ENCODE assay signal across 8 mouse cellular contexts in the genomic region with DNA sequence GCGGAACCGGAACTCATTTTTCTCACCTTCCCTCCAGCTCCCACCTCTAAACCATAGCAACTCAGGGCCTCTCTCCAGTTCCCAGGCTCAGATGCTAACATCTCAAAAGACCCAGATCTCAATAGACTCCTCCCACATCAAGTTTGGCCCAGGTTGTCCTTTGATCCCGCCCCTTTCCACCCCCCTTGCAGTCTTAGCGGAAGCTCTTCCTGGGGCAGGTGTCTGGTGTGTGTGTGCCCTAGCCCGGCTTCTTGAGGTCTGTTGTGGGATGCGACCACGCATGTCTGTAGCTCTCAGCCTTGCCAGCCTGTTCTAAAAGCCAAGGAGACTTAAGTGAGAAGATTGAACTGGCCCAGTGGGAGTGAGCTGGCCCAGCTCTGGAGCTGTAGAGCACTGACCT. TPM values are rescaled to one million over a fixed set of nuclear protein-coding genes. Genes with fewer than 3 reads are reported as not detected.
A peak's percentile ranks its signal among the peaks of the same experiment; 100 is the strongest.
DNase-seq lines count a peak whose midpoint lies in the region; ATAC-seq and TF ChIP-seq lines count a peak whose summit lies in the region.

No protein-coding gene starts in this region.

- no peaks in the 10 kb centered on the region for H3K9me3 ChIP-seq in limb, embryonic 13.5 days

- H3K9ac ChIP-seq in limb, embryonic 13.5 days, result peak overlapping the region; percentile 40

- no peak for TF ChIP-seq CTCF in lung, adult 2 months (IDR thresholded peaks at IDR 0.05; ENCODE audit: insufficient read depth, low read length)

- H3K27ac ChIP-seq in limb, embryonic 13.5 days, result no peak overlapping the region; the same call in 1 of the 2 replicates

- WGBS in lung, adult 2 months, result 10% methylated on average over 7 of the region's 7 CpGs
- 39% methylated on average over 7 of the region's 7 CpGs for WGBS in limb, embryonic 13.5 days

- H3K4me2 ChIP-seq in limb, embryonic 13.5 days (replicated peaks), result peak overlapping the region; percentile 67

- TF ChIP-seq POLR2A in lung, adult 2 months (IDR thresholded peaks at IDR 0.05; ENCODE audit: borderline replicate concordance, extremely low read depth, low read depth, low read length), result no peak

- peaks cover 15% of the 10 kb centered on the region for H3K4me1 ChIP-seq in lung, adult 2 months (ENCODE audit: control insufficient read depth, insufficient read depth, low read length)
- H3K4me1 ChIP-seq in limb, embryonic 13.5 days, result peaks cover 47% of the 10 kb centered on the region

- H3K4me3 ChIP-seq in lung, adult 2 months (replicated peaks; ENCODE audit: extremely low read depth, low read depth, low read length), result no peak overlapping the region
- peak overlapping the region; percentile 40 for H3K4me3 ChIP-seq in limb, embryonic 13.5 days

- H3K36me3 ChIP-seq in limb, embryonic 13.5 days, result peaks cover 89% of the 10 kb centered on the region

- DNase-seq in lung, adult 2 months, result peak; percentile 38
- no peak for DNase-seq in lung, postnatal 25 days (ENCODE audit: low spot score)
- peak; percentile 91 for DNase-seq in naive thymus-derived CD4-positive, alpha-beta T cell, adult 2 months (ENCODE audit: low read depth)
- no peak for DNase-seq in testis, postnatal 14 days (ENCODE audit: low spot score)
- no peak for DNase-seq in gastrocnemius, postnatal 10 days
- DNase-seq in adrenal gland, adult 8-10 months, result no peak

- ATAC-seq in erythroblast, adult 5-6 weeks (replicated peaks; ENCODE audit: low FRiP score, poor library complexity, severe bottlenecking), result peak; percentile 34; the same call in 1 of the 2 replicates
- no peak for ATAC-seq in limb, embryonic 13.5 days (ENCODE audit: low FRiP score, low read depth)

- no peaks in the 10 kb centered on the region for H3K27me3 ChIP-seq in limb, embryonic 13.5 days

RNA-seq across cellular contexts. Expression of a gene that starts 8.6 kb away (rescaled TPM):
- polyA plus RNA-seq in lung, adult 2 months (2012; rRNA removed), result 12.9 and 15.2 TPM in 2 replicates
- 15.6 and 19.2 TPM in 2 replicates for total RNA-seq in erythroblast, adult 5-6 weeks (2015; ENCODE audit: low replicate concordance)
- 5.5 and 7.7 TPM in 2 replicates for total RNA-seq in erythroblast, adult 5-6 weeks (2017; ENCODE audit: low replicate concordance)
- 11.1 and 12.0 TPM in 2 replicates for polyA plus RNA-seq in limb, embryonic 13.5 days (2015; fragmentation: Nextera tagmentation; extraction: Ambion mirVana)
- total RNA-seq in gastrocnemius, postnatal 10 days (2021), result 10 to 100 TPM; 11.0 to 17.1 TPM
- 10 to 100 TPM; 24.2 to 40.1 (median 32.6) TPM for total RNA-seq in adrenal gland, adult 8-10 months (2022)

RNA-seq across cellular contexts. Expression of a gene that starts 18.1 kb away (rescaled TPM):
- 10.0 and 10.8 TPM in 2 replicates for polyA plus RNA-seq in lung, adult 2 months (2012; rRNA removed)
- 1.5 and 2.1 TPM in 2 replicates for total RNA-seq in erythroblast, adult 5-6 weeks (2015; ENCODE audit: low replicate concordance)
- 0.70 and 2.1 TPM in 2 replicates for total RNA-seq in erythroblast, adult 5-6 weeks (2017; ENCODE audit: low replicate concordance)
- 3.7 and 4.6 TPM in 2 replicates for polyA plus RNA-seq in limb, embryonic 13.5 days (2015; fragmentation: Nextera tagmentation; extraction: Ambion mirVana)
- total RNA-seq in gastrocnemius, postnatal 10 days (2021), result 1 to 10 TPM in 1 of 2 experiments, under 1 TPM in 1; 0.68 to 1.4 TPM
- total RNA-seq in adrenal gland, adult 8-10 months (2022), result 1 to 10 TPM; 1.3 to 4.4 (median 3.3) TPM

RNA-seq across cellular contexts. Expression of a gene that starts 18.6 kb away (rescaled TPM):
- 19.3 and 21.5 TPM in 2 replicates for polyA plus RNA-seq in lung, adult 2 months (2012; rRNA removed)
- total RNA-seq in erythroblast, adult 5-6 weeks (2015; ENCODE audit: low replicate concordance), result 6.9 and 25.5 TPM in 2 replicates
- 13.8 and 28.7 TPM in 2 replicates for total RNA-seq in erythroblast, adult 5-6 weeks (2017; ENCODE audit: low replicate concordance)
- 99.6 and 104 TPM in 2 replicates for polyA plus RNA-seq in limb, embryonic 13.5 days (2015; fragmentation: Nextera tagmentation; extraction: Ambion mirVana)
- 10 to 100 TPM; 19.6 to 20.0 TPM for total RNA-seq in gastrocnemius, postnatal 10 days (2021)
- total RNA-seq in adrenal gland, adult 8-10 months (2022), result 10 to 100 TPM; 23.3 to 33.3 (median 28.0) TPM

RNA-seq across cellular contexts. Expression of a gene that starts 31.9 kb away (rescaled TPM):
- 1.4 and 2.2 TPM in 2 replicates for polyA plus RNA-seq in lung, adult 2 months (2012; rRNA removed)
- not detected in 2 replicates for total RNA-seq in erythroblast, adult 5-6 weeks (2015; ENCODE audit: low replicate concordance)
- total RNA-seq in erythroblast, adult 5-6 weeks (2017; ENCODE audit: low replicate concordance), result not detected in 2 replicates
- not detected in 2 replicates for polyA plus RNA-seq in limb, embryonic 13.5 days (2015; fragmentation: Nextera tagmentation; extraction: Ambion mirVana)
- total RNA-seq in gastrocnemius, postnatal 10 days (2021), result under 1 TPM in 1 of 2 experiments, not detected in 1; 0.61 TPM
- total RNA-seq in adrenal gland, adult 8-10 months (2022), result 1 to 10 TPM in 3 of 4 experiments, not detected in 1; 1.2 to 1.5 (median 1.3) TPM

Comparison
In these comparisons a context has a peak if more than half of its experiments do, and no peak if none do; other contexts are left out.
1. DNase-seq: peak in lung, adult 2 months (single experiment) and naive thymus-derived CD4-positive, alpha-beta T cell, adult 2 months (single experiment); none in lung, postnatal 25 days (single experiment), testis, postnatal 14 days (single experiment), gastrocnemius, postnatal 10 days (single experiment) and adrenal gland, adult 8-10 months (single experiment).